Mouse (Mus musculus): ENCODE results near the gene Aox1. TPM values are rescaled to one million over a fixed set of nuclear protein-coding genes. Genes with fewer than 3 reads are reported as not detected.

The Aox1 gene
- polyA plus RNA-seq, 1 experiment from 2014 or later, result 0.16 TPM

DNA sequence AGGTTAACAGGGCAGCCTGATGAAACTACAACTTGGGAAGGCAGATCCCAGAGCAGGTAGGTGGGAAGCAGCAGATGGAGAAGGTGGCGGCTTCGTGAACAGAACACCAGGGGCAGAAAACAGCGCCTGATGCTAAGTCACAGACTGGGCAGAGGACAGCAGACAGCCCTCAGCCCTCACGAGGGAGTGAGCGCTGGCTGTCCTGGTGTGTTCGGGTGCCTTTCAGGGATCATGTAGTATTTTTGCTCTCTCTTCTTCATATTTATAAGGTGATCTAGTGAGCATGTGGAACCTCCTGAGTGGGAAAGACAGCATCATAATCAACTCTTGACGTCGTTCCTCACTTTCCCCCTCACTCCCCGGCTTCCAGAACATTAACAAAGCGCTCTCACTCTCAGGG lies 116.3 kb downstream of the Aox1 start:
- 82% methylated on average over 10 of the region's 10 CpGs for WGBS
- ATAC-seq, result no peak

DNA sequence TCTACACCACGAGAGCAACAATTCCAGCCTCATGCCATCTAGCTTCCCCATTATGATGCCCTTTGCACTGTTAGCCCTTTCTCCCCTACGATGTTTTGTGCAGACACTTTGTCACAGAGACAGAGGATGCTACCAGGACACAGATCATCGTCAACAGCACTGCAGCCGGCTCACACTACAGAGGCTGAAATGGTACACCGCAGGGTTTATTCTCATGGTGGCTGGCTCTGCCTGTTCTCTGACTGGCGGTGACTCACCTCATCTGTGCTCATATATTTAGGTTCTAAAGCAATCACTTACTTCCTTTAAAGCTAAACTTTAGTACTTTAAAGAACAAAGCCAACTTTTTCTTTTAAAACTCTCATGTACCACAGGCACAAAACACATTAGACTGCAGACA lies 118.0 kb downstream of the Aox1 start:
- Histone ChIP-seq H3K4me1 (ENCODE audit: control insufficient read depth, insufficient read depth, low read length) (0 out of 2 replicates have a peak, but pooled peaks cover 3% of the 10 kb centered on the region), H3K4me3 (ENCODE audit: low read length) (no peak overlapping the region), H3K9ac (ENCODE audit: low read depth, low read length) (no peak overlapping the region), H3K27ac (ENCODE audit: low read length) (no peak overlapping the region), H3K36me3 (ENCODE audit: control insufficient read depth, insufficient read depth, low read length) (no peaks in the 10 kb centered on the region), H3K4me2 (ENCODE audit: low read depth, low read length) (no peak overlapping the region), H3K27me3 (replicated peaks; ENCODE audit: control insufficient read depth, insufficient read depth, low read length) (no peaks in the 10 kb centered on the region), H3K9me3 (ENCODE audit: control insufficient read depth, low read length) (no peaks in the 10 kb centered on the region)
- WGBS, result 73% methylated on average over 6 of the region's 6 CpGs
- no peak for ATAC-seq

More for the DNA sequence above, 116.3 kb downstream of the Aox1 start:
- Histone ChIP-seq H3K4me2 (ENCODE audit: low read depth, low read length) (no peak overlapping the region), H3K9ac (ENCODE audit: low read depth, low read length) (no peak overlapping the region), H3K27me3 (replicated peaks; ENCODE audit: control insufficient read depth, insufficient read depth, low read length) (no peaks in the 10 kb centered on the region), H3K36me3 (ENCODE audit: control insufficient read depth, insufficient read depth, low read length) (no peaks in the 10 kb centered on the region), H3K9me3 (ENCODE audit: control insufficient read depth, low read length) (no peaks in the 10 kb centered on the region), H3K4me3 (ENCODE audit: low read length) (no peak overlapping the region), H3K4me1 (ENCODE audit: control insufficient read depth, insufficient read depth, low read length) (0 out of 2 replicates have a peak, but pooled peaks cover 3% of the 10 kb centered on the region), H3K27ac (ENCODE audit: low read length) (no peak overlapping the region)

DNA sequence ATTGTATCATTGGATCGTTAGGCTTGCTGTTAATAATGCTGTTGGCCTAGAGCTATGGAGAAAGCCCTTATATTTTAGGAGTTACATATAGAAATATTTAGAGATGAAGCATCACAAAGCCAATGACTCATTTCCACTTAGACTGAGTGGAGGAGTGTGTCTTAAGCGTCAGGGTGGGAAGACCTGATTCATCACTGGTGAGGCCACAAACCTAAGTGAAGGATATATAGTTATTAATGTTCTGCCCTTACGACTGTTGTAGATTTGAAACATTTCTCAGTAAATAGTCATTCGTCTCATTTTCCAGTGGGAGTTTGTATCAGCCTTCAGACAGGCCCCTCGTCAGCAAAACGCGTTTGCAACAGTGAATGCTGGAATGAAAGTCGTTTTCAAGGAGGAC lies 122.5 kb downstream of the Aox1 start:
- H3K4me3 ChIP-seq (ENCODE audit: low read length), result no peak overlapping the region
- WGBS, result 65% methylated on average over 8 of the region's 8 CpGs
- H3K9ac ChIP-seq (ENCODE audit: low read depth, low read length), result no peak overlapping the region
- no peaks in the 10 kb centered on the region for H3K4me1 ChIP-seq (ENCODE audit: control insufficient read depth, insufficient read depth, low read length)
- no peak overlapping the region for H3K27ac ChIP-seq (ENCODE audit: low read length)
- H3K36me3 ChIP-seq (ENCODE audit: control insufficient read depth, insufficient read depth, low read length), result no peaks in the 10 kb centered on the region
- no peak overlapping the region for H3K4me2 ChIP-seq (ENCODE audit: low read depth, low read length)
- no peak for ATAC-seq
- H3K27me3 ChIP-seq (replicated peaks; ENCODE audit: control insufficient read depth, insufficient read depth, low read length), result no peaks in the 10 kb centered on the region
- H3K9me3 ChIP-seq (ENCODE audit: control insufficient read depth, low read length), result no peaks in the 10 kb centered on the region

Other genes starting within 250 kb of the Aox1 start
- 9.4 and 11.5 TPM in 2 replicates for gene Sgo2a, start 34.0 kb upstream of the Aox1 start, polyA plus RNA-seq (2015; fragmentation: Nextera tagmentation; extraction: Ambion mirVana)
- gene Kctd18, start 11.0 kb upstream of the Aox1 start, polyA plus RNA-seq (2015; fragmentation: Nextera tagmentation; extraction: Ambion mirVana), result 8.6 and 9.0 TPM in 2 replicates
- gene Aox3, start 83.2 kb downstream of the Aox1 start, polyA plus RNA-seq (2015; fragmentation: Nextera tagmentation; extraction: Ambion mirVana), result 0.50 and 0.68 TPM in 2 replicates
- gene Aox4, start 180.5 kb downstream of the Aox1 start, polyA plus RNA-seq (2015; fragmentation: Nextera tagmentation; extraction: Ambion mirVana), result 0.06 and 0.10 TPM in 2 replicates
- gene Aox2, start 248.4 kb downstream of the Aox1 start, polyA plus RNA-seq (2015; fragmentation: Nextera tagmentation; extraction: Ambion mirVana), result 0.02 and 0.09 TPM in 2 replicates